Mouse (Mus musculus) cerebellum, adult 18-20 months (tissue): ENCODE results near the gene Prkab2.

Experiments
- DNase-seq, 2 experiments: peaks; one replicate each; pipeline ENCODE4 v3.0.0; 2021

Gene Prkab2

DNA sequence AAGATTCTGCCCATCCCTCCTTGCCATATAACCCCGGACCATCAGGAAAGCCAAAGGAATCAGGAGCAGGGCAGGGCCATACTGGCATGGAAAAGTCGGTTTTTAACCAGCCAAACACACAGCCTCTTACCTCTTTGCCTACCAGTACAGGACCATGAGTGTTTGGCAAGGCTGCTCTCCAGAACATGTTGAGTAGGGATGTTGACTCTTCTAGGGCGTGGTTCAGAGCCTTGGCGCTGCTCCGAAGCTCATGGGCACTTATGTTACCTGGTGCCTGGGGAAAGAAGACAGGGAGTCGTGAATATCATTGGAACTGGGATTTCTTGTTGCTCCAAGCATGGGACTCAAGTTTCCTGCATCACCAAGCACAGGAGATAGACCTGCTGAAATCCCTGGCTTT is 35.8 kb downstream of the Prkab2 start:
- DNase-seq = no peak

- no peak for DNase-seq
Measured at GRCm38 (mm10) chr3:97696866-97697265, 38.9 kb downstream of the Prkab2 start.

DNA sequence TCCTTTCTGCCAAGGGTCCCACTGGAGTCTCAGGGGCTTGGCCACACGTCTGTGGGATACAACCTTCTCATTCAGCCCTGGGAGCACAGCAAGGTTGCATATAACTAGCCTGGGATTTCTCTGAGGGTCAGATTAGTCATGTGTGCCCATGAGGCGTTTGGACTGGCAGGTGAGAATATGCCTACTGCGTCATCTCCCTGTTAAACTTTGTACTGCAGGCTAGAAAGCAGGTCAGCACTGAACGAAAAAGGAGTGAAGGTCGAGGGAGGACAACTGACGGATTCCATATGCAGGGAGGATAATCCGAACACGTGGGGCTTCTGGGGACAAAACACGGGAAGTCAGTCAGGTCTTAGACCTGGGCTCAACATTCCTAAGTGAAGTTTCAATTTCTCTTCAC is 39.3 kb downstream of the Prkab2 start:
- DNase-seq = no peak

DNA sequence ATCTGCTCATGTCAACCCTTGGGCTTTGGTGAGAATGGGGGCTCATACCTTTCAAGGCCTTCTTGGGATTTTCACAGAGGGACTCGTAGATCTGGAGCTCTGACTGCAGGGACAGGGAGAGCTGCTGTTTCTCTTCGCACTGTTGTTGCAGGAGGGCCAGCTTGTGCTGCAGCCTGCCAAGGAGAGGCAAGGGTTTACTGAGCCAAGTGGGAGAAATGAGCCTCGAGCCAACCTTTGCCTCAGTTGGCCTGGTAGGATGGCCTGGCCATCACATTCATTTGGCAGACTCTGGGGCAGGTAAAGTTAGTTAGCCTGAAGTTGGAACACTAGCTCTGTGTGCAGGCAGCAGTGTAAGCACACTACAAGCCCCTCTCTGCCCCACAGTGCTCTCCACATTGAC is 41.1 kb downstream of the Prkab2 start:
- DNase-seq = no peak

- DNase-seq = no peak
Measured at GRCm38 (mm10) chr3:97701198-97701597, 43.2 kb downstream of the Prkab2 start.

DNA sequence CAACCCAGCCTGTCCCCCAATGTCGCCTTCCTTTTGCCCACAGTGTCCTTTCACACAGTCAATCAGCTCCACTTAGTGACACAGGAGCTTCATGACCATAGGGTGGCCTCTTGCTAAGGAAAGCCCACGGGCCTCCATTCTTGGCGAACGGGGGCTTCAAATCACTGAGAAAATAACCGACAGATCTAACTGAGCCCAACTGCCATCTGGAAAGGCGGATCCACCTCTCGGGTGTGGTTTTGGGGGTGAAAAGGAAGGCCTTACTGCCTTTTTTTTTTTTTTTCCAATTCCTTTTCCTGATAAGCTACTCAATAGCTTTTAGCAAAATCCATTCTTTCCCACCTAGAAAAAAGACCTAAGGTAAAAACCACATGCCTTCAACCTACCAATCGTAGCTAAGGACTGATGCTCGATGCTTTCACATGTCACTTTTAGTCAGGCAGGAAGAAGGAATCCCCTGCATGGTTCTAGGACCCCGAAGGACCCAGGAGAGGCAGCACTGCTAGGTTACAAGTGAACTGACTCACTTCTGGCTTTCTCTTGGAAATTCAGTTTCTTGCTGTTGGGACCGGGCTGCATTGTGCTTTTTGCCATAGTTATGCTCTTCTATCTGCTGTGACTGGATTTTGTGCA is 44.6 kb downstream of the Prkab2 start:
- DNase-seq = no peak

DNA sequence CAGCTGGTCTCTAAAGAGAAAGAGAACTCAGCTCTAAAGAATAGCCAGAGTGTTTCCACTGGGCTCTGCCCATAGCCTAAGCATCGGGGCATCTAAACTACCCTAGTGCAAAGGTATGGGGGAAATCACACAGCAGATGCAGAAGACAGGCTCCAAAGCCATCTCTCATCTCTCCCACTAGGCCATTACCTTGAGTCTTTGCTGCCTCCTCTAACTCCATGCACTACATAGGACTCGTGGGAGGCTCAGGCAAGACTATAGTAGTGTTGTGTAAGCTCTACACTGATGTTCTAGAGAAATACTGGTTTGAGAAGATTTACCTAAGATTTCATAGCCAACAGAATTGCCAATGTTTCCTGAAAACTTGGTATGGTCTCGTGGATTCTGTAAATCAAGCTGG is 47.5 kb downstream of the Prkab2 start:
- no peak for DNase-seq

DNA sequence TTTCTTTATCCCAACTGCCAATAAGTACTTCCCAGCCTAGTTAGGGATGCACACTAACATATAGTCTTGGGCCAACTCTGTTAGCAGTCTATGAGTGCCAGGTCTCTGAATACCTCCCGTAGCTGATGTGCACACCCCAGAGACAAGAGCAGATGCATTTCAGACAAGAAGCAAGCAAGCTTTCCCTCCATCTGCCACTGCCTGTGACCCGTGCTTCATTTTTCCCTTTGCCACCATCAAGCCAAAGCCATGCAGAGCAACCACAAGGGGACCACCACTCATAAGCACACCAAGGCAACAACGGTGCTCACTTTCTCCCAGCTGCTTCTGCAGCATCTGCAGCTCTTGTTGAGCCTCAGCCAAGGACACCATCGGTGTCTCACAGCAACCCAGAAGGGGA is 48.6 kb downstream of the Prkab2 start:
- no peak for DNase-seq

DNA sequence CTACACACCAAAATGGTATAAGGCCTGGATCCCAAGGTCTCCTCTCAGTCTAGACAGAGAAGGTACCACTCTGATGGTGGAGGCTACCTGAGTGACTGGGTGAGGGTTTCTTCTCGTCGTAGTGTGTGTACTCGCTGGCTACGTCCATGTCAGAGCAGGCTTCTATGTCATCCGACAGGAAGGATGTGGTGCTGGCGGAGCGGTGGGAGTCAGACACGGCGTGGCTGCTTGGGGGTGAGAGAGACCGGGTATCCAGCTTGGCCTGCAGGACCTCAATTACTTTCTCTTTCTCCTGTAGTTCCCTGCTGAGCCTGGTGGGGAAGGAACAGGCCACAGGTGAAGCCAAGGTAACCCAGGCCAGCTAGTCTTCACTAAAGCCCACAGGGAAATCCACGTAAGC is 52.1 kb downstream of the Prkab2 start:
- no peak for DNase-seq

GRCm38 (mm10) chr3:97710881-97711280 is 52.9 kb downstream of the Prkab2 start:
- DNase-seq = no peak

DNA sequence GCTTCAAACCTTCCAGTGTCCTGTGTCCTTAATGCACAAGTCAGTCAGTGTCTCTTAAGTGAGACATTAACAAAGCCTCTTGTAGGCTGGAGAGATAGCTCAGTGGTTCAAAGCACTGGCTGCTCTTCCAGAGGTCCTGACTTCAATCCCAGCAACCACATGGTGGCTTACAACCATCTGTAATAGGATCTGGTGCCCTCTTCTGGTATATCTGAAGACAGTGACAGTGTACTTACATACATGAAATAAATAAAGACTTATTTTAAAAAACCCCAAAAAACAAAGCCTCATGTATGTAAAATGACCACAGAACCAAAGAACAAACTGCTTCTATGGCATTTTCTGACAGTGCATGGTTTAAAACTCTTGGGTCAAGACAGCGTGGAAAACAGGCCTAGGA is 57.9 kb downstream of the Prkab2 start:
- no peak for DNase-seq

GRCm38 (mm10) chr3:97719116-97719515 is 61.1 kb downstream of the Prkab2 start:
- DNase-seq = no peak
